Mouse (Mus musculus) forebrain, embryonic 16.5 days (tissue): ENCODE measurements around the gene Inafm2. TPM values are rescaled to one million over a fixed set of nuclear protein-coding genes. Genes with fewer than 3 reads are reported as not detected.
A peak's percentile ranks its signal among the peaks of the same experiment; 100 is the strongest.

Experiments used
- ATAC-seq: fragments of 200-750 bp; cut with Nextera tagmentation; 2 replicates; pipeline ENCODE4 v1.8.0; 2017; ENCODE audit warnings: mild to moderate bottlenecking, moderate library complexity
- H3K27ac ChIP-seq: fragments of 300-500 bp; sonication (generic); 2 replicates; pipeline ENCODE4 v1.5.1; 2014; ENCODE audit warnings: low read length, control low read depth
- H3K27me3 ChIP-seq: fragments of 300-500 bp; sonication (generic); replicated peaks from 2 replicates; pipeline ENCODE4 v1.6.1; 2014; ENCODE audit warnings: low read length; ENCODE audit not compliant: control insufficient read depth, insufficient read depth
- H3K36me3 ChIP-seq: fragments of 300-500 bp; sonication (generic); 2 replicates; pipeline ENCODE4 v1.6.1; 2014; ENCODE audit not compliant: control insufficient read depth, insufficient read depth
- H3K4me1 ChIP-seq: fragments of 300-500 bp; sonication (generic); replicated peaks from 2 replicates; pipeline ENCODE4 v1.6.1; 2014; ENCODE audit warnings: low read length; ENCODE audit not compliant: control insufficient read depth, insufficient read depth
- H3K4me2 ChIP-seq: fragments of 300-500 bp; sonication (generic); 2 replicates; pipeline ENCODE4 v1.6.1; 2014; ENCODE audit warnings: mild to moderate bottlenecking, low read length, control low read depth
- H3K4me3 ChIP-seq: fragments of 300-500 bp; sonication (generic); replicated peaks from 2 replicates; pipeline ENCODE4 v1.5.1; 2014; ENCODE audit warnings: mild to moderate bottlenecking, low read length, control low read depth
- H3K9ac ChIP-seq: fragments of 300-500 bp; sonication (generic); replicated peaks from 2 replicates; pipeline ENCODE4 v1.6.1; 2014; ENCODE audit warnings: low read depth, low read length, control low read depth
- H3K9me3 ChIP-seq: fragments of 300-500 bp; sonication (generic); 2 replicates; pipeline ENCODE4 v1.6.1; 2016; ENCODE audit warnings: low read length; ENCODE audit not compliant: control insufficient read depth
- WGBS: fragments of 180-500 bp; shearing (Covaris S2); extraction: QIAGEN DNeasy Blood & Tissue Kit; methylation state at CpG from one replicate; pipeline ENCODE4 v1.1.7; 2014; 5-methylcytosine and 5-hydroxymethylcytosine counted together
- polyA plus RNA-seq: library from polyadenylated mRNA; unstranded; fragments of >200 nt; fragmentation: Nextera tagmentation; extraction: Ambion mirVana; gene quantifications from 2 replicates; pipeline ENCODE4 v1.2.1, GENCODE M21; 2015

Inafm2 gene
- polyA plus RNA-seq: 24.4 and 27.0 TPM in 2 replicates

DNA sequence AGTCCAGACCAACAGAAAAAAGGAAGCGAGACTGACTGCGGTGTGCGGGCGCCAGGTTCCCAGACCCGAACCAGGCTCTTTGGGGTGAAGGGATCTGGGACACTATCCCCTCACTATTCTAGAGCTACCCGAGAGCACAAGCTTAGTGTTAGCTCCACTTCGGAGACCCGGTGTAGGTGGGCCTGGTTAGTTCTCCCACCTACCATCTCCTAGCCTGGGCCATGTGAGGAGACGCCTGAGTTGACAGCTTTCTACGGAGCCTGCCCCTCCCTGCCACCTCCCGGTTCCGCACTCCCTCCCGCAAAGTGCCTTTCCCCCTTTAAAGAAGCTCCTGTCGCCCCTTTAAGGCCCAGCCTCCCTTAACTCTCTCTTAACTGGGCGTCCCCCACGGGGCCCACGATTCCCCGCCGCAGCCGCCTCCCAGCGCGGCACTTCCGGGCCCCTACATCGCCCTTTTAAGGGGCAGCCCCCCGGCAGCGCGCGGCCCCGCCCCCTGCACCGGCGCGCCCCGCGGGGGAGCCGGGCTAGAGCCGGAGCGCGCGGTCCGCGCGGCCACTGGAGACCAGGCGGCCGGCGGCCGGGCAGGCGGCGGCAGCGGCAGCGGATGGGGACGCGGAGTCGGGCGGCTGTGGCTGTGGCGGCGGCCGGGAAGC lies at the start of gene Inafm2:
Gene Inafm2 (plus strand): TSS at position 527 of the 653 bp plus-strand sequence.
- Histone ChIP-seq H3K4me2 (peak within 1 kb of the TSS; percentile 78), H3K4me3 (peak within 1 kb of the TSS; percentile 82), H3K9me3 (no peaks in the 10 kb centered on the region), H3K36me3 (no peaks in the 10 kb centered on the region), H3K27ac (peak within 1 kb of the TSS; percentile 12; the same call in 1 of the 2 replicates), H3K4me1 (peaks cover 28% of the 10 kb centered on the region), H3K9ac (peak within 1 kb of the TSS; percentile 86), H3K27me3 (0 out of 2 replicates have a peak, but pooled peaks cover 7% of the 10 kb centered on the region)
- under 1% methylated on average over 52 of the region's 57 CpGs for WGBS
- peak; percentile 95 for ATAC-seq

DNA sequence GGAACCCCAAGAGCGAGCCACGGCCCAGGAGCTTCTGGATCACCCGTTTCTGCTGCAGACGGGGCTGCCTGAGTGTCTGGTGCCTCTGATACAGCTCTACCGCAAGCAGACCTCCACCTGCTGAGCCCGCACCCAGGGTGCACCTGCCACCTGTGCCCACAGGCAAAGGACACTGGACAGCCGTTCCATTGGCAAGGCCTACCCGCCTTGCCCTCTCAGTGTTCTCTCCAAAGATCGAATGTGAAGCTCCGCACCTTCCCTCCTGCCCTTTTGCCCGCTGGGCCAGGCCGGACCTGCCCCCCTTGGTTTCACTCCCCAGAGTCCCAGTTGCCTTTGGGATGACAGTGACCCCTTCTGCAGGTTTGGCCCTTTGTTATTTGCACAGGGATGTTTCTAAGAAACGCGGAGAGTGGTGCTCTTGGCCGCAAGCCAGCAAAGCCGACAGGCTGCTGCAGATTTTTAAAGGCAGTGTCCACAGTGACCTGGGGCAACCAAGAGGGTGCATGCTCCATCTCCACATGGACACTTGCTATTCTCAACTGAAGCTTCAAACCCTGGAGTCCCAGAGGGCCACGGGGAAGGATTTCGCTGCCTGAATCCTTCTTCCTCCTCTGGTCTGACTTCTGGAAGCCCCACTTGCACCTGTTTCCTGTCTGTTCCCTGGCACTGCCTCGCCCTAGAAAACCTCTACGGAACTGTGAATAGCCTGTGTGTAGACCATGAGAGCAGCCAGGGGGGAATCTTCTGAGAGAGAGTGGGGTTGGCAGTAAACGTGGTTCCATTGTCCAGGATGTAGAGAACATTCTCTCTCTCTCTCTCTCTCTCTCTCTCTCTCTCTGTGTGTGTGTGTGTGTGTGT lies 48.9 kb upstream of the Inafm2 start:
- Histone ChIP-seq H3K4me1 (peaks cover 20% of the 10 kb centered on the region), H3K4me3 (no peak overlapping the region), H3K27me3 (peaks cover 41% of the 10 kb centered on the region), H3K36me3 (no peaks in the 10 kb centered on the region), H3K9ac (no peak overlapping the region), H3K9me3 (no peaks in the 10 kb centered on the region), H3K27ac (no peak overlapping the region), H3K4me2 (no peak overlapping the region)
- 50% methylated on average over 21 of the region's 21 CpGs for WGBS
- ATAC-seq: no peak

- WGBS: 47% methylated on average over 5 of the region's 5 CpGs
- H3K9me3 ChIP-seq: no peaks in the 10 kb centered on the region
- H3K36me3 ChIP-seq: no peaks in the 10 kb centered on the region
- no peak overlapping the region for H3K27ac ChIP-seq
- peaks cover 48% of the 10 kb centered on the region for H3K27me3 ChIP-seq
- no peak overlapping the region for H3K9ac ChIP-seq
- no peak for ATAC-seq
- no peak overlapping the region for H3K4me3 ChIP-seq
- no peak overlapping the region for H3K4me2 ChIP-seq
- H3K4me1 ChIP-seq: peaks cover 23% of the 10 kb centered on the region
Observed at GRCm38 (mm10) chr2:118697311-118697877, 48.2 kb upstream of the Inafm2 start.

- no peak for ATAC-seq
- Histone ChIP-seq H3K9me3 (no peaks in the 10 kb centered on the region), H3K4me1 (peaks cover 29% of the 10 kb centered on the region), H3K27me3 (peaks cover 51% of the 10 kb centered on the region), H3K36me3 (no peaks in the 10 kb centered on the region), H3K9ac (no peak overlapping the region), H3K27ac (no peak overlapping the region), H3K4me3 (no peak overlapping the region), H3K4me2 (no peak overlapping the region)
- WGBS: 42% methylated on average over 7 of the region's 7 CpGs
Observed at GRCm38 (mm10) chr2:118697955-118698354, 47.6 kb upstream of the Inafm2 start.

- Histone ChIP-seq H3K4me2 (peak overlapping the region; percentile 46), H3K9ac (0 out of 2 replicates have a peak overlapping the region, but pooled peaks have one; percentile 11), H3K27me3 (peaks cover 64% of the 10 kb centered on the region), H3K4me3 (peak overlapping the region; percentile 22), H3K4me1 (peaks cover 45% of the 10 kb centered on the region), H3K36me3 (no peaks in the 10 kb centered on the region), H3K9me3 (no peaks in the 10 kb centered on the region), H3K27ac (no peak overlapping the region)
- 0 out of 2 replicates have a peak, but pooled peaks have one; percentile 26 for ATAC-seq
- 2% methylated on average over 32 of the region's 32 CpGs for WGBS
Observed at GRCm38 (mm10) chr2:118700179-118701062, 45.1 kb upstream of the Inafm2 start.

GRCm38 (mm10) chr2:118701161-118701560 lies 44.4 kb upstream of the Inafm2 start:
- H3K9me3 ChIP-seq: no peaks in the 10 kb centered on the region
- peaks cover 68% of the 10 kb centered on the region for H3K27me3 ChIP-seq
- no peak overlapping the region for H3K9ac ChIP-seq
- H3K4me3 ChIP-seq: no peak overlapping the region
- H3K36me3 ChIP-seq: no peaks in the 10 kb centered on the region
- WGBS: 10% methylated on average over 5 of the region's 5 CpGs
- no peak overlapping the region for H3K27ac ChIP-seq
- no peak overlapping the region for H3K4me2 ChIP-seq
- H3K4me1 ChIP-seq: peaks cover 43% of the 10 kb centered on the region
- ATAC-seq: no peak

DNA sequence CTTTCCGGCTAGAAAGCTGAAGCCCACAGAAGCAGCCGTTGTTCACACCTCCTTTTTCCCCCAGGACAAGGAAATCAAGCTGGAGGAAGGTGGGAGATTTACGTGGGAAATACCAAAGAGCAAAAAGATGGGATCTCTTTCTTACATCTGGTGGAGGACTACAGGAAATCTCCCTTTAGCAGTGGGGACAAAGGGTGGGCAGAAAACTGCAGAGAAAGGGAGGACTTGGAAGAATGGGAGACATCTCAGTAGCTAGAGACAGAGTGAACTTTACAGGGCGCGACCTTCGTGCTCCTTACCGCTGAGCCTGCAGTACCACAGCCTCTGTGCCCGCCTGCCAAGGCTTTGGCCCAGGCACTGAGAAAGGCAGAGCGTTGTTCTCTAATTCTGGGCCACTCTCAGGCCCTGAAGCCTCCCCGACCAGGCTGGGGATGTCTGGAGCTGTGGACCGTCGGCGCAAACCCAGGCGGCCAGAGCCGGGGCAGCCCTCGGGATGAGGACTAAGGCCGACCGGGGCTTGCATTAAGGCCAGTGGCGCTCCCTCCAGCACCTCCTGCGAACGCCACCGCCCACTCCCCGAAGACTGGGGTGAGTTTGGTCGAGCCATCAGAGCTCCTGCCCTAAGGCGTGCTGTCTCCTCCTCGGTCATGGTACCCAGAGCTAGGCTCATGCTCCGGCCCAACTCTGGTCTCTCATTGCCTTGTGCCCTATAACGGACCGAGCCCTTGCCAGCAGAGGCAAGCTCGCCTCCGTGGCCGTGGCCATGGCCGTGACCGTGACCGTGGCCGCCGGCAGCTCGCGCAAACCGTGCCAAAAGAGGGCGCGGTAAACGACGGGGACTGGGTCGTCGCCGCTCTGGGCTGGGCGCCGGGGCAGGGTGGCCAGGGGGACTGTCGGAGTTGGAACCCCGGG lies 43.3 kb upstream of the Inafm2 start:
- Histone ChIP-seq H3K27ac (no peak overlapping the region), H3K4me3 (peak overlapping the region; percentile 46), H3K27me3 (peaks cover 70% of the 10 kb centered on the region), H3K36me3 (no peaks in the 10 kb centered on the region), H3K9me3 (no peaks in the 10 kb centered on the region), H3K9ac (peak overlapping the region; percentile 44), H3K4me1 (peaks cover 47% of the 10 kb centered on the region), H3K4me2 (peak overlapping the region; percentile 79)
- no peak for ATAC-seq
- 4% methylated on average over 51 of the region's 51 CpGs for WGBS
